Mouse (Mus musculus) heart, postnatal 0 days (tissue): ENCODE measurements at regions not wholly inside any gene's neighbourhood (a gene's known extent, or its start where the extent isn't known, plus 50 kb on each side); places are given as distances from the start of the nearest gene placed in this dataset.

Experiments
- ATAC-seq: fragments of 200-750 bp; cut with Nextera tagmentation; 2 replicates; pipeline ENCODE4 v1.8.0; 2017; ENCODE audit warnings: low read depth, moderate number of reproducible peaks, moderate library complexity; ENCODE audit not compliant: insufficient read depth
- DNase-seq: peaks from one replicate; pipeline ENCODE4 v3.0.0-alpha.2; 2016; ENCODE audit warnings: low spot score
- H3K27ac ChIP-seq: fragments of 300-500 bp; sonication (generic); 2 replicates; pipeline ENCODE4 v1.5.1; 2014; ENCODE audit warnings: low read depth, mild to moderate bottlenecking
- H3K27me3 ChIP-seq: fragments of 300-500 bp; sonication (generic); 2 replicates; pipeline ENCODE4 v1.6.1; 2014; ENCODE audit warnings: low read length, mixed read lengths; ENCODE audit not compliant: control insufficient read depth, insufficient read depth
- H3K36me3 ChIP-seq: fragments of 300-500 bp; sonication (generic); replicated peaks from 2 replicates; pipeline ENCODE4 v1.6.1; 2014; ENCODE audit warnings: low read length, mixed read lengths; ENCODE audit not compliant: control insufficient read depth, insufficient read depth
- H3K4me1 ChIP-seq: fragments of 300-500 bp; sonication (generic); 2 replicates; pipeline ENCODE4 v1.6.1; 2014; ENCODE audit warnings: antibody characterized with exemption; ENCODE audit not compliant: control insufficient read depth, insufficient read depth
- H3K4me2 ChIP-seq: fragments of 300-500 bp; sonication (generic); 2 replicates; pipeline ENCODE4 v1.6.1; 2014; ENCODE audit warnings: low read depth, mild to moderate bottlenecking, low read length, moderate library complexity
- H3K4me3 ChIP-seq: fragments of 300-500 bp; sonication (generic); 2 replicates; pipeline ENCODE4 v1.5.1; 2014; ENCODE audit warnings: low read depth, low read length
- H3K9ac ChIP-seq: fragments of 300-500 bp; sonication (generic); replicated peaks from 2 replicates; pipeline ENCODE4 v1.6.1; 2014; ENCODE audit warnings: low read depth, low read length, mixed read lengths
- H3K9me3 ChIP-seq: fragments of 300-500 bp; sonication (generic); replicated peaks from 2 replicates; pipeline ENCODE4 v1.6.1; 2016; ENCODE audit warnings: low read length; ENCODE audit not compliant: control insufficient read depth
- CTCF ChIP-seq: IDR thresholded peaks from 2 replicates; pipeline ENCODE4 v1.5.1; 2016; ENCODE audit warnings: antibody characterized with exemption, control low read depth, low read depth
- EP300 ChIP-seq: IDR thresholded peaks from 2 replicates; pipeline ENCODE4 v1.6.1; 2016; ENCODE audit warnings: antibody characterized with exemption, low read depth
- WGBS: fragments of 180-500 bp; shearing (Covaris S2); extraction: QIAGEN DNeasy Blood & Tissue Kit; methylation state at CpG from one replicate; pipeline ENCODE4 v1.1.7; 2014; 5-methylcytosine and 5-hydroxymethylcytosine counted together

DNA sequence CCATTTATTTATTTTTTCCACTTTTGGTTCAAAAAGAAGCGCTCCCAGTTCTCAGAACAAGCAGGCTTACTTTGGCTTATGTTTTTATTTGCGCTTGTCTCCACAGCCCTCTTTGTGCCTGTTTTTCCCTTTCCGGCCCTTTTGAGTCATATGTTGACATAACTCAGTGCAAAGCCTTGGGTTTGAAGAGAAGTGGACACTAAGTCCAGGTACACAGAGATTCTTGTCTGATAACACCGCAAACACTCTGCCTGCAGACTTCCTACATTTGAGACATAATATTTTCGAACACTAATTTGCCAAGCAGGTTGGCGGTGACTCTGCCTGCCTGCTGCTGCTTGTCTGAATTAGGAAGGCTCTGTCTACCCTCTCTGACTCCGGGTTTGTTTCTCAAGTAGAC lies 70.8 kb upstream of the Fn1 start:
- Histone ChIP-seq H3K4me1 (no peaks in the 10 kb centered on the region), H3K4me2 (no peak overlapping the region), H3K36me3 (no peaks in the 10 kb centered on the region), H3K27ac (no peak overlapping the region), H3K27me3 (no peaks in the 10 kb centered on the region), H3K4me3 (no peak overlapping the region), H3K9ac (no peak overlapping the region), H3K9me3 (no peaks in the 10 kb centered on the region)
- TF ChIP-seq EP300 (no peak), CTCF (no peak)
- 62% methylated on average over 7 of the region's 7 CpGs for WGBS
- ATAC-seq, result no peak
- no peak for DNase-seq

DNA sequence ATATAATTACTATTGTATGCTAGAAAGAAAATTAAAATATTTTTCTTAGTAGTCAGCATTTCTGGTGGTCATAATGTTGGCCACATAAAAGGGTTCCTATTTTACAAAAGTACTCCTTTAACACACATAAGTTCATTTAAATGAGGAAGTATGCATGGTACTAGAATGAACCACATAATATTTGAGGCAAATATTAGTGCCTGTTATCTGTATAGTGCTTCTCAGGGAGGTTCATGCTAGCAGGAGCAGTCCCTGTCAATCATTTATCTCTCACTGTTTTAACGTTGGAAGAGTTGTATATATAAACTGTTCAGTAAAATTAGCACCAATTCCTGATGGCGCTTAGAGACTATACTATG lies 70.0 kb upstream of the Fn1 start:
- WGBS, result 44% methylated on average over 2 of the region's 2 CpGs
- H3K27me3 ChIP-seq, result no peaks in the 10 kb centered on the region
- TF ChIP-seq EP300 (no peak), CTCF (no peak)
- no peak for DNase-seq
- H3K36me3 ChIP-seq, result no peaks in the 10 kb centered on the region
- H3K4me2 ChIP-seq, result no peak overlapping the region
- H3K27ac ChIP-seq, result no peak overlapping the region
- no peaks in the 10 kb centered on the region for H3K9me3 ChIP-seq
- no peak for ATAC-seq
- no peak overlapping the region for H3K4me3 ChIP-seq
- no peaks in the 10 kb centered on the region for H3K4me1 ChIP-seq
- no peak overlapping the region for H3K9ac ChIP-seq

DNA sequence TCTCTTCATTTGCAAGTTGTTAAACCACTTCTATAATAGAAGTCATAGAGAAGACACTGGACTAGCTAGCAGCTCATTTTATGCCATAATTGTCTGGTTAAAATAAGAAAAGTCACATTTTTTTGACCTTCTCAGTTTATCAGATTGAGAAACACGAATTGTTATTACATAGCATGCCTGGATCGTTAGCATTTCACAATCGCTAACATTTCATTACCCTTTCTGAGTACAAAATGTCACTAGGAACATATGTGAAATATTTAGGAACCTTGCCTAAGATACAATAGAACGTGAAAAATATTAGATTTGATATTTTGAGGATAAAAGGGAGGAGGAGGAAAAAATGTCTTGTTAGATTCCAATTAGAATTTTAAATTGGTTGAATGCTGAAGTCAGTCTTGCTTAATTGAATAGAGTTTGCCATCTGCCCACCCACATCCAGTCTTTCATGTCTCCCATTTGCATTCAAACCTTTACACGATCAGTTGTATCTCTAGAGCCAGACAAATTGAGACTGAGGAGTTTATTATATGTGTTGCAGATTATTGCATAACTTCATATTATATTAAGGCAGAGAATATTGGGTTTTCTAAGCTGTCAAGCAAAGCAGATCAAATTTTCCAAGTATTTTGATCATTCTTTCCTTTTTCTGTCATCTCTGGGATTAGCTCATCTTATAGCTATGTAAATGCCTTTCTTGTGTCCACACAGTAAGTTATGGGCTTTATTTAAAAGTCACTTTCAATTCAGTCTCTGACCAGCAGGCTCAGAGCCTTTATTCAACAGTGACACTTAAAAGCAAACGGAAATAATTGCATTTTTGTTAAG lies 69.4 kb upstream of the Fn1 start:
- ATAC-seq (no peak), DNase-seq (no peak)
- Histone ChIP-seq H3K4me1 (no peaks in the 10 kb centered on the region), H3K9ac (no peak overlapping the region), H3K36me3 (no peaks in the 10 kb centered on the region), H3K27ac (no peak overlapping the region), H3K27me3 (no peaks in the 10 kb centered on the region), H3K4me2 (no peak overlapping the region), H3K9me3 (no peaks in the 10 kb centered on the region), H3K4me3 (no peak overlapping the region)
- no peak for TF ChIP-seq CTCF
- no peak for TF ChIP-seq EP300
- whole genome bisulfite sequencing, result 77% methylated on average over 6 of the region's 6 CpGs
